Mouse (Mus musculus) layer of hippocampus, postnatal 36 days (tissue): Measurements from ENCODE around the gene Rpl12. TPM values are rescaled to one million over a fixed set of nuclear protein-coding genes. Genes with fewer than 3 reads are reported as not detected.

Experiments
- DNase-seq, 2 experiments: peaks; one replicate each; pipeline ENCODE4 v3.0.0; 2022
- total RNA-seq, 2 experiments: library from RNA; stranded (reverse); gene quantifications; 2 replicates each; pipeline ENCODE4 v1.2.3; 2021

Rpl12 gene
- total RNA-seq: 100 to 1,000 TPM; 110 to 112 TPM

- DNase-seq: peak; percentile 94
Observed at GRCm38 (mm10) chr2:32961192-32961995, at the start of gene Rpl12, which contains the start of gene Lrsam1. Gene Rpl12, plus strand, starts transcription at chr2:32961559. Gene Lrsam1, minus strand, starts transcription at chr2:32961614.

- DNase-seq: no peak
Observed at GRCm38 (mm10) chr2:32911639-32912182, 49.6 kb upstream of the Rpl12 start.

DNA sequence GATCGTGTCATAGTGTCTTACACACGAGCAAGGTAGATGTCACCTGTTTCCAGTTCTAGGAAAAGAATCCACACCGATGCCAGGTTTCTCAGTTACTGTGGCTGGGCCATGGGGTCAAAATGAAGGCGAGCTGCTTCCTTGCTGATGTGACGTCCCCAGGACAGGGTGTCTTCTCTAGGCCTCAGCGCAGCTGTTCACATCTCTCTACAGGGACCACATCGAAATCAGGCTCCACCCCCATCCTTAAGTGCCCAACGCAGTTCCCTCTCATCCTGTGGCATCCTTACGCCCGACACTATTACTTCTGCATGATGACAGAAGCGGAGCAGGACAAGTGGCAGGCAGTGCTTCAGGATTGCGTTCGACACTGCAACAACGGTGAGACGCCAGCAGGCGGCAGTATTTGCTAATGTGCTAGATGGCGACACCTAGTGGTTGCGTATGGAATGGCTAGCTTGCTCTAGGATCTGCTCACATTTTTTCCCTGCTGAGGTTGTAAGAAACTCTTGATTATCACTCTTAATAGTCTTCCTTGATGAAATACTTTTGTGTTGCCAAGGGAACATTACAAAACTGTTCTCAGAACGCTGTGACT lies 49.1 kb upstream of the Rpl12 start:
- DNase-seq: peak; percentile 78 to 84

GRCm38 (mm10) chr2:32914362-32914761 lies 47.0 kb upstream of the Rpl12 start:
- no peak for DNase-seq

DNA sequence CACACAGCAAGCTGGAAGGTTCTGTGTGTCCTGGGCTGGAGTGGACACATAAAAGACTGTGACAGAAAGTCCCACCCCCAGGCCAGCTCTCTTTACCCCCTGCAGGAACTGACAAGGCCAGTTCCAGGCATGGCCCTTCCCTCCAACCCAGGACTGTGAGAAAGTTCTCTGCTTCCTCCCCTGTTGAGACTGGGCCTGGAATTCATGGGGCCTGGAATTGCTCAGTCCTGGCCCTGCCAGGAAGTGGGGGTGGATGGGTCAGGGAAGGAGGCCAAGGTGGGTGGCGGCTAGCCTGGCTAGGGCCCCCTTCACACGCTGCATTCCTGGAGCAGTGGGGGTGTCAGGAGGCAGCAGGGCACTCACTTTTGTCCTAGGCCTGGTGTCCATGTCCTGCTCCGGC lies 46.5 kb upstream of the Rpl12 start:
- DNase-seq: no peak

DNA sequence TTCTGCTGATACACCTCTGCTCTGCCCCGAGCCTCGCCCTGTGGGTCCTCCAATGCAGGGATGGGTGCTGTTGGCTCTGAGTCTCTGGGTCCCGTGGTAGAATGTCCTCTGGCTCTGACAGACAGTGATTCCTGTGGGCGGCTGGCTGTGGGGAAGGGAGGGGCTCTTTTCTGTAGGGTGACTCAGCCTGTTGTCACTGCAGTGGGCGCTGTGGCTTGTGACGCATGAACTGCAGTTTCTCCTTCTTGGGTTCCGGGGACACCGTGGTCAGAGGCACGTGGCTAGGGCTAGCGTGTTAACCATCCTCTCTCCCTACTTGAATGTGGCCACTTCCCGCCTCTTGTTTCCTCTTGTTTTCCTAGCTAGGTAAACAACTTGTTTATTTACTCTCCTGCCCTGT lies 43.8 kb upstream of the Rpl12 start:
- DNase-seq: peak; percentile 40 to 50

DNA sequence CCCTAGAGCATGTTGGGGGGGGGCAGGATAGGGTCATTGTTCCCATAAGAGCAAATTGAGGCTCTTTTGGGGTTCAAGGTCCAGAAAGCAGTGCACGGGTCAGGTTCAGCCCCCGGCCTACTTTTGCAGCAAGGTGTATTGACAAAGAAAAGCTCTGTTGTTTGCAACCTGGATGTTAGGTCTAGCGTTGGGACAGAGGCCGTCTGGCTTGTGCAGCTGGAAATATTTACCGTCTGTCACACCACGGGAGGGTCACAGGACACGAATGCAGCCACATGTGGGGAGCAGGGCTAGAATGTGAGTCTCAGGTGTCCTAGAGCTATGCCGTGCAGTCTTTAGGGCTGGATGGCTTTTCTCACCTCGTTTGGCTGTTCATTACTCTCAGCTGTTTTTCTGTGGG lies 43.0 kb upstream of the Rpl12 start:
- DNase-seq: no peak

DNA sequence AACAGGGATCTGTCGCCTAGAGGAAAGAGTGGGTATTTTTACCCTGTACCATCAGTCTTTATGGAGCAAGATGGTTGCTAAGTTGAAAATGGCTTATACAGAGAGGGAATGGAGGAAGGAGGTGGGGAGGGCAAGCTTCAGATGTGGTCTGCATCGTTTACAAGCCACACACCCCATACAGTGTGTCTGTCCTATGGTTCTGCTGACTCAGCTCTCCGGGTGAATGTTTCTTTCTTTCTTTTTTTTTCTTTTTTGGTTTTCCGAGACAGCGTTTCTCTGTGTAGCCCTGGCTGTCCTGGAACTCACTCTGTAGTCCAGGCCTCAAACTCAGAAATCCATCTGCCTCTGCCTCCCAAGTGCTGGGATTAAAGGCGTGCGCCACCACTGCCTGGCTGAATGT lies 40.1 kb upstream of the Rpl12 start:
- DNase-seq: no peak

GRCm38 (mm10) chr2:32921801-32922380 lies 39.5 kb upstream of the Rpl12 start:
- no peak for DNase-seq

DNA sequence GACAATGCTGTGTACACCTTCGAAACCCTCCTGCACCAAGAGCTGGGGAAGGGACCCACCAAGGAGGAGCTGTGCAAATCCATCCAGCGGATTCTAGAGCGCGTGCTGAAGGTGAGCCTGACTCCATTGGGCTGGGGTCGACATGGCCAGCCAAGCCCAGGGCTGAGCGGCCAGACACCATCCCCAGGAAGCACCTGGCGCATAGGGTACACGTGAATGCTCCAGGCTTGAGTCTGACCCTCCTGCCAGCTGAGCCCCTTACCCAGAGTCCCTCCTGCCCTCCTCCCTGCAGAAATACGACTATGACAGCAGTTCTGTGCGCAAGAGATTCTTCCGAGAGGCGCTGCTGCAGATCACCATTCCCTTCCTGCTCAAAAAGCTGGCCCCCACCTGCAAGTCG lies 38.8 kb upstream of the Rpl12 start:
- no peak for DNase-seq

DNA sequence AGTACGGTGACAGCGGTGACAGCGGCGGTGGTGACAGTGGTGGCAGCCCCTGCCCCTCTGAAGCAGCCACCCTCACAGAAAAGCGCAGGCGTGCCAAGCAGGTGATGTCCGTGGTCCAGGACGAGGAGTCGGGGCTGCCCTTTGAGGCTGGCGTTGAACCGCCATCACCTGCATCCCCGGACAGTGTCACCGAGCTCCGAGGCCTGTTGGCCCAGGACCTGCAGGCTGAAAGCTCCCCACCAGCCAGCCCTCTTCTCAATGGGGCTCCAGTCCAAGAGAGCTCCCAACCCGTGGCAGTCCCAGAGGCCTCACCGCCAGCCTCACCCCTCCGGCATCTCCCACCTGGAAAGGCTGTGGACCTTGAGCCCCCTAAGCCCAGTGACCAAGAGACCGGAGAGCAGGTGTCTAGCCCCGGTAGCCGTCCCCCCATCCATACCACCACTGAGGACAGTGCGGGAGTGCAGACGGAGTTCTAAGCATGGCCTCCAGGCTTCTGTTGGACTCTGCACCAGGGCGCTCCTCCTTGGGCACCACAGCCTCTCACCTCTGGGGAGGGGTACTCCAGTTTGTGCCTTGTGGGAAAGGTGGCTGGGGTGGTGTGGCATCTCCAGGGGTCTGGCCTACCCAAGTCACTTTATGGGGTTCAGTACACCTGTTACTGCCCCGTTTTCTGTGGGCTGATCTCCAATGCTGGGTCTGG lies 37.7 kb upstream of the Rpl12 start:
- no peak for DNase-seq

- DNase-seq: no peak
Observed at GRCm38 (mm10) chr2:32924306-32924844, 37.0 kb upstream of the Rpl12 start.

GRCm38 (mm10) chr2:32926330-32927075 lies 34.9 kb upstream of the Rpl12 start:
- no peak for DNase-seq

- DNase-seq: no peak
Observed at GRCm38 (mm10) chr2:32927624-32928234, 33.6 kb upstream of the Rpl12 start.

GRCm38 (mm10) chr2:32928235-32928946 lies 33.0 kb upstream of the Rpl12 start:
- peak; percentile 63 to 65 for DNase-seq

DNA sequence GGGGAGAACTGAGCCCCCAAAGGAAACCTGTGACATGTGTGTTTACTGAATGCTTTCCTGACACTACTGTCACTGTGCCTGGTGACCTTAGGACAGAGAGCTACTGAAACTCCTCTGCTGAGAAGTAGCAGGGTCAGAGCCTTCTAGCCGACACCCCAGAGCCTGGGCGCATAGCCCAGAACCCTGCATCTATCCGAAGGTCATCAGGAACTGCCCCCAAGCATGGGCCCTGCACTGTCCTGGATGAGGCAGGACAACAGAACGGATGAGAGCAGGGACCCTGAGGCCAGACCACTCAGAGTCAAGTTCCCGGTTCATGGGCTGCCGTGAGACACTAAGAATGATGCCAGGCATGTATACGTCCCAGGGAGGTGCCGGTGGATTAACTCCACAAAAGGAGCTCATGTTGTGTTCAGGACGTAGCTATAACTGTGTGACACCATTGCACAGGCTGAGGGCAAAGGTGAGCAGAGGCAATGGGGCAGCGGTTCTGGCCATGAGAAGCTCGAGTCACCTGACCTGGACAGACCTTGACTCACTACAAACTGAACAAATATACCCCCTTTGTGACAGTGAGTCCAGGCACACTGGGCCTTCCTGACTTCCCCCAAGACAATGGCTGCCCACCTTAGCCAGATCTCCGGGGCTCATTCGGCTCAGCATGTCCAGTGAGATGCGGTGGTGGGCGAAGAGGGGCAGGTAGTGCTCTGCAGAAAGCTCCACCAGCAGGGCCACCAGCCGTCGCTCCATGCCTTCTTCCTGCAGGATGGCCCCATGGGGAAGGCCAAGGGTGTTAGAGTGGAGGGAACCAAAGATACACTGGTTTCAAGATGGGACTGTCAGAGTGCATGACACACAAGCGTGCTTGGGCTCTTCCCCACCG lies 32.2 kb upstream of the Rpl12 start:
- no peak for DNase-seq

DNA sequence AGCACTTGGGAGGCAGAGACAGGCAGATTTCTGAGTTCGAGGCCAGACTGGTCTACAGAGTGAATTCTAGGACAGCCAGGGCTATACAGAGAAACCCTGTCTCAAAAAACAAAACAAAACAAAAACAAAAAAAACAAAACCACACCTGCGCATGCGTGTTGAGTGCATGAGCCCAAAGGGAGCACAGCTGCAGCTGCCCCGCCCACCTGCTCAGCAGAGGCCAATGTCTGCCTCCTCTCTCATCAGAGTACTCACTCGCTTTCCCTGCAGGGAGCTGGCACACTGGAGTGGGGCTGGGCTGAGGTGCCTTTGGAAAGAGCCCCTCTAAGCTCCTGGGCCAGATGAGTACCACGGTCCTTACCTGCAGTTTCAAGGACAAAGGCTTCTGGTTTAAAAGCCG lies 29.6 kb upstream of the Rpl12 start:
- DNase-seq: no peak

DNA sequence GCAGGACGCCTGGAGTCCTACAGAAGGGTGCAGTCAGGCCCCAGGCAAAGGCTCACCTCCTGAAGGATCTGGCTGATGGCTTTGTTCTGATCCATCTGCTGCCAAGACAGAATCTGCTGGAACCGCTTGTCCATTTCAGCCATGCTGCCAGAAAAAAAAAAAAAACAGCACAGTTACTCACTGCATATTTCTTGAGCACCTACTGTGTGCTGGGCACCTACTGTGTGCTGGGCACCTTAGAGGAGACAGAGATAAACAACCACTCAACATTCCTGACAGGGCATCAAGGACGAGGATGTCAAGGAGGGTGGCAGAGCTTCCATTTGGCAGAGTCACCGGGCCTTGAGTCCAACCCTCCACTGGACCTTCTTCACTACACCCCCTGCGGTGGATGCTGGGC lies 22.6 kb upstream of the Rpl12 start:
- no peak for DNase-seq

- DNase-seq: no peak
Observed at GRCm38 (mm10) chr2:32939418-32939817, 21.9 kb upstream of the Rpl12 start.

DNA sequence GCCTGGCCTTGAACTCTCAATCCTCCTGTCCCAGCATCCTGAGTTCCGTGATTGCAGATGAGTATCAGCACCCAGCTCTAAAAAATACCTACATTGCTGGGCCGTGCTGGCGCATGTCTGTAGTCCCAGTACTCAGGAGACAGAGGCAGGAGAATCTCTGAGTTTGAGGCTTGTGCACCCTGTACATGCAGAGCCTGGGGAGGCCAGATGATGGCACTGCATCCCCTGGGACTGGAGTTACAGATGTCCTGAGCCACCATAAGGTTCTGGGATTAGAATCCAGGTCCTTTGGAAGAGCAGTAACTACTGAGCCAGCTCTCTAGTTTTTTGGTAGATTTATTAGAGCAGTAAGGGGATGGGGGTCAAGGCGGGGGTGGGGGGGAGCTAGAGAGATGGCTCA lies 20.9 kb upstream of the Rpl12 start:
- DNase-seq: no peak
